Mouse (Mus musculus) activated CD4-positive, CD25-positive, alpha-beta regulatory T cell, adult 4 months (primary cell): Measurements from ENCODE around the gene Cd4. TPM values are rescaled to one million over a fixed set of nuclear protein-coding genes. Genes with fewer than 3 reads are reported as not detected.
A peak's percentile ranks its signal among the peaks of the same experiment; 100 is the strongest.

ENCODE experiments used
- ATAC-seq: one replicate; pipeline ENCODE4 v1.8.0; 2017
- polyA plus RNA-seq, 2 experiments: library from polyadenylated mRNA; unstranded; fragments of 100-300 nt; shearing (Covaris generic); gene quantifications; one replicate each; pipeline ENCODE4 v1.2.1; 2017

Cd4 gene
- 100 to 1,000 TPM; 240 to 401 TPM for polyA plus RNA-seq

DNA sequence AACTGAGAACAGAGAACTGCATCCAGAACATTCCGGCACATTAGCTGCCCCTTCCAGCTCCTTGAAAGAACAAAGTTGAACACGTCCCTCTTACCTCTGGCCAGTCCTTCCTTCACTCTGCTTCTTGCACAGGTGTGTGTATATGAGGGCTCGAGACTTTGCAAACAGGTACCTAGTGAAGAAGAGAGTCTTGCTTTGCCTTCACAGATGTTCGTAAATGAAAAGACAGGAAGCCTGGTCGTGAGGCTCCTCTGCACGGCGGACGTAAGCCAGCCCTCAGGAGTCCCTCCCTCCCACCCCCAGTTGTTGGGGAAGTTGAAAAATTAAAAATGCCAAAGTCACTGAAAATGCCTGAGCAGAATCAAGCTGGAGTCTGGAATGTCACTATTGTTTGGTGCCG lies at the start of gene Cd4:
TSS of gene Cd4 (minus strand) at position 236 of the 400 bp plus-strand sequence.
- ATAC-seq = peak; percentile 29

GRCm38 (mm10) chr6:124937493-124937892 lies 49.5 kb upstream of the Cd4 start:
- no peak for ATAC-seq

GRCm38 (mm10) chr6:124936681-124937080 lies 48.7 kb upstream of the Cd4 start:
- no peak for ATAC-seq

- ATAC-seq = no peak
Observed at GRCm38 (mm10) chr6:124934670-124935069, 46.6 kb upstream of the Cd4 start.

GRCm38 (mm10) chr6:124933127-124933526 lies 45.1 kb upstream of the Cd4 start:
- ATAC-seq = no peak

DNA sequence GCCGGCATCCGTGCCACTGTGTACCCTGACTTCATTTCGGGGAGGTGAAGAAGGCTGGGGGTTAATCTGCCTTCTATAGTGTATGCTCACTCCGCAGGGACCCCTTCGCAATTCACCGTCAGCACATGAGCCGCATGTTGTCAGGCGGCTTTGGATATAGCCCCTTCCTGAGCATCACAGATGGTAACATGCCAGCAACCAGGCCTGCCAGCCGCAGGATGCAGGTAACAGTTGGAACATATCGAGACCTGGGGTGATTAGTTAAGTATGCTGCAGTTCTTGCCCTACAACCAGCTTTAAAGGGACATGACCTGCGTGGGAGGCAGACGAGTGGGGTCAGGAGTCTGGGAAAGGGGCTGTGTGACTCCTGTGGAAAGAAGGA lies 44.3 kb upstream of the Cd4 start:
- ATAC-seq = no peak

DNA sequence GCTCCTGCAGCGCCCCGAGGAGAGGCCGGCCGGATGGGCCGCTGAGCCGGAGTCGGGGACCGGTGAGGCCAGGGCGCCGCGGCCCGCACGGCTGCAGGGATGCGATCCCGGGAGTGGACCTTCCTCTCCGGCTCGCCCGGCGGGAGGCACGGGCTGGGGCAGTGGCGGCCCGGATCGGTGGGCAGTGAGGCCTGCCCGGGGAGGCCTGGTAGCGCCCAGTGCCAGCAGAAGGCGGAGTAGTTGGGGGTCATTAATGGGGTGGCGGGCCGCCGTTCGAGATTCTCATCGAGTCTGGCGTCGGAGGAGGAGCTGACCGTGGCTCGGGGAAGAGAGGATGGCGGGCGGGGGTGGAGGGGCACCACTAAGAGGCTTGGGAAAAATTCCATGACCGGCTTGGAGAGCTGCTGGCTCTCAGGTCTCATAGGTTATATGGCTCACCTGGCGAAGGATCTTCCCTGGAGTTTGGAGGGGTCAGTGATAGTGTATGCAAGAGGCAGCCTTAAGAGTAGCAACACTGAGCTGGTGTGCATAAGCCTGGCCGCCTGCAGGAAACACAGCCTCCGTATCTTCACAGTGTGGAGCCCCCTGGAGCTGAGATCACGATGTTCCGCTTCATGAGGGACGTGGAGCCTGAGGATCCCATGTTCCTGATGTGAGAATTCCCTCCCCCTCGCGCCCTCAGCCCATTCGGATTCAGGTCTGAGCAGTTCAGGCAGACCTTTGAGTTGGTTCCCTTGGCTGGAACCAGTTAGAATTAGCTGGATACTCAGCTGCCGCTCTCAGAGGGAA lies 43.7 kb upstream of the Cd4 start:
- ATAC-seq = peak; percentile 2

DNA sequence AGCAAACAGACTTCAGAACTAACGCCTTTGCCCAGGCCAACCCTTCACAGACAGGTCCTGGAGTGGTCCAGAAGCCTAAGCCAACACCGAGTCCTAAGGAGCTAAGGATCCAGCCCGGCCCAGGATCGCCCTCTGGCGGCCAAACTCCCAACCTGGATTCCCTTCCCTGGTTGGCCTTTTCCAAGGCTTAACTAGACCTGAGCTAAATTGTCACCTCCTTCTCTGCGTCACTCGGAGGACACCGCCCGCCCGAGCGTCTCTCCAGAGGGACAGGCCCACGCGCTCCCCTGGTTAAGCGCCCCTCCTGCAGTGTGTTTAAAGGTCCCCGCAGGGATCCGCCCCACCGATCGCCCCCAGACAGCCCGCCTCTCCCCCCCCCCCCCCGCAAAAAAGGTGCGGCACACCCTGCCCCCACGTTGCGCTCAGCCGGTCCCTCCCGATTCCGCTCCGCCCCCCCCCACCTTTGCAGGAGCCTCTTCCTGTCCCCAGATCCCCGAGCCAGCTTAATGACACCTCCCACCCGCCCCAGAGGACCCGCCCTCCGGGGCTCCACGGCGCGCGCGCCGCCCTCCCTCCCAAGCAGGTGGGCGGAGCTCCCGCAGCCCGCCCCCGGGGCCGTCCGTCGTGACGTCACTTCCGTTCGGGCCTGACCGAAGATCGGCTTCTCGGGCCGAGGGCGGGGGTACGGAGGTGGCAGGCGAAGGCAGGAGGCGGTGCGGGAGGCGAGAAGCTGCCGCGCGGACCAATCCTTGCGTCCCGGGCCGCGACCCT lies 42.9 kb upstream of the Cd4 start, which contains the start of gene Mlf2:
TSS of gene Mlf2 (plus strand) at position 633 of the 771 bp plus-strand sequence.
- peak; percentile 76 for ATAC-seq

DNA sequence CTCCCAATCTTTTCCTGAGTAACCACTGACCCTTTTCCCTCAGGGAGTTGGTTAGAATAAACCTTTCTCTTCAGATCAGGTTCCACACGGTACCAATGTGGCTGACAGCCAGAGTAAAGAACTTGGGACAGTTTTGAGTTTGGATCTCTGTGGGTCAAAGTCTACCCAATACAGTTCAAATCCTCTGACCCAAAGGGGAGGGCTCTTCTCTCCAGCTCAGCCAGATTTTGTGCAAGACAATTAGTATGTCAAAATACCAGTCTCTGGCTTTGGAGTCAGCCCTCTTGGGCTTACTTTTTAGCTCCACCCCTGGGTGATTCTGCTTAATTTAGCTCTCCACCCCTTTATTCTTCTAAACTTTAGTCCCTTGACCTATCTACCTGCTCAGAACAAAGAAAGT lies 42.2 kb upstream of the Cd4 start:
- no peak for ATAC-seq

- ATAC-seq = no peak
Observed at GRCm38 (mm10) chr6:124925941-124926340, 37.9 kb upstream of the Cd4 start.

DNA sequence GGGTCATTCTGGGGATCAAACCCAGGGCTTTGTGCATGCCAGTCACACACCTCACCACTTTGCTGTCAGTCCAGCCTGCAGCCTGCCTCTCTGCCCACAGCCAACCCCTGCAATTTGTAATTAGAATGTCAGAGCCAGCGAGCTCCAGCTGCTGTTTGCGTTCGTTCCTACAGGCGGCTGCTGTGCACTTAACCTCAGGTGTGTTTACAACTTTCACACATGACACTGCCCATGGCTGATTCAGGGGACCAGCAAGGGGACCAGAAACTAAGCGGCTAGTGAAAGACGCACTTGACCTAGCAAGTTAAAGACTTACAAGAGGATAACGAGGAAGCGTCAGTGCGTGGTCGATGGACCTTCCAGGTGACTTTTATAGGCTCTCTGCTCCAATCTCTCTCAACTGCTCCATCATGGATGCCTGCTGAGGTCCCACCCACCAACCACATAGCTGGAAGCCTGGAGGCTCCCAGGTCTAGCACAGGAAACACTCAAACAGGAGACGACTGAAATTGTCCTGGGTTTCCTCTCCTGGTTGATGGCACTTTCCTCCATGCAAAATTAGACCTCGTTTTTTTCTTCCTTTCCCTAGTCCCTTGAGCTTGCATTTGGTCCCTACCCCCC lies 37.3 kb upstream of the Cd4 start:
- no peak for ATAC-seq

GRCm38 (mm10) chr6:124921539-124921938 lies 33.5 kb upstream of the Cd4 start:
- ATAC-seq = no peak

- ATAC-seq = no peak
Observed at GRCm38 (mm10) chr6:124920318-124921085, 32.5 kb upstream of the Cd4 start.

DNA sequence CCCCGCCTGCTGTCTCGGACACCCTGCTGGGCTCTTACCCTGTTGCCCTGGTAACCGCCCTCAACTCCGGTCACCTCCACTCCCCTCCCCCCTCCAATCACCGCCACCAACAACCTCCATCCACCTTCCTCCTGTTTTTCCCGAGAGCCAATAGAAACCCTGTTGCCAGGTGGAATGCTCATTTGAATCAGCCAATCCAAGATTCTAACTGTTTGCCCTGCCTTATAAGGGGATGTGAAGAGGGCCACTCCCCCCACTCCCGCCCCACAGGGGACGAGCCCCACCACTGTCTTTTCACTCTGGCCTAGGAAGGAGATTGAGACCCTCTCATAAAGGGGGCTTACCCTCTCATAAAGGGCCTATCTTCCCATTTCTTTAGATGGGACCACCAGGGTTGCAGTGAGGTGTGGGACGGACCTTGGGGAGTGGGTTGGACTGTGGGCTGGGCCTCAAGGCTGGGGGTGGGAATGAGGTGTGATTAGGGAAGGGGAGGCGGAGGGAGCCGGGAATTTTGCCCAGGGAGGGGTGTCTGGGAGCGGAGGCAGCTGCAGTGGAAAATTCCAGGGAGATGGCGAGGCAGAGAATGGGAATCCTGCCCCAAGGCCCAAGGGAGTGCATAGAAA lies 31.8 kb upstream of the Cd4 start, which contains the start of gene Ptms:
TSS of gene Ptms (minus strand) at position 409 of the 623 bp plus-strand sequence.
- peak; percentile 33 for ATAC-seq

DNA sequence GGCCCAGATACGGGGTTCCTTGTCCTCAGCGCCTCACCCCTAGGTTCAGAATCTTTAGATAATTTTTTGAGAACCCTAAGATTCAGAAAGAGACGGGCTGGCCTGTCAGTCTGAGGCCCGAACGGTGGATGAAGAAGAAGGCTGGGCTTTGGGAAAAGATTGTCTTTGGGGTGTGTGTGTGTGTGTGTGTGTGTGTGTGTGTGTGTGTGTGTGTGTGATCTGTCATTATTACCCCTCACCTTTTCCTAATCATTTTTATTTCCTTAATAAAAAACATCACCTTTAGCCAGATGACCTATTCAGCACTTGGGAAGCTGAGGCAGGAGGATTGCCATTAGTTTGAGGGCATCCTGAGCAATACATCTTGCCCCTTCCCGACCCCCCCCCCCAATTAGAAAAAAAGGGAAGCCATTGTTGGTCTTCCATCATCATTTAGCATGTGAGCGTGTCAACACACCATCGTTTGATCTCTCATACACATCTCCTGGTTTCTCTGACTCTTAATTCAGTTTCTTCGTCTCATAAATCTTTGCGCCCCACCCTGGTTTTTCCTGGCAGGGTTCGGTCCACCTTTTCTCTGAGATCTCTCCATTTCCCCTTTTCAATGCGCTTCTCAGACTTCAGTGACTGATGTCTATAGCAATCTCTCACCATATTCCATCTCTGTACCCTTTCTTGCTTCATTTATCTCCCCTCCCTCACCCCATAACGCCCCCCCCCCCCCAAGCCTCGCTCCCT lies 31.0 kb upstream of the Cd4 start:
- ATAC-seq = no peak

DNA sequence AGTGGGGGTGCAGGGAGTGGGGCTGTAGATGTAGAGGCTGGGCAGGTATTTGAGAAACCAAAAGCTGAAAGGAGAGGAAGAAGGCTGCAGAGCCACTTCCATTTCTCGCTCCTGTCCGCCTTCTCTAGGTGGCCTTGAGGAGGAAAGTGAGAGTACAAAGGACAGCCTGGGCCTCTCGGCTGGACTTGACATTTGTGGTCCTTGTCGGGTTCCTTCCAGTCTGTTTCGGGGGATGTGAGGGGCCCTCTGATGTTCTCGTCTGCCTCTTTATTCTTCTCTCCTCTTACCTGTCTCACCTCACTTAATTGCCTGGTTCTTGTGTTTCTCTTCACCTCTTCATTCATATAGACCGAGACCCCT lies 30.3 kb upstream of the Cd4 start:
- no peak for ATAC-seq

DNA sequence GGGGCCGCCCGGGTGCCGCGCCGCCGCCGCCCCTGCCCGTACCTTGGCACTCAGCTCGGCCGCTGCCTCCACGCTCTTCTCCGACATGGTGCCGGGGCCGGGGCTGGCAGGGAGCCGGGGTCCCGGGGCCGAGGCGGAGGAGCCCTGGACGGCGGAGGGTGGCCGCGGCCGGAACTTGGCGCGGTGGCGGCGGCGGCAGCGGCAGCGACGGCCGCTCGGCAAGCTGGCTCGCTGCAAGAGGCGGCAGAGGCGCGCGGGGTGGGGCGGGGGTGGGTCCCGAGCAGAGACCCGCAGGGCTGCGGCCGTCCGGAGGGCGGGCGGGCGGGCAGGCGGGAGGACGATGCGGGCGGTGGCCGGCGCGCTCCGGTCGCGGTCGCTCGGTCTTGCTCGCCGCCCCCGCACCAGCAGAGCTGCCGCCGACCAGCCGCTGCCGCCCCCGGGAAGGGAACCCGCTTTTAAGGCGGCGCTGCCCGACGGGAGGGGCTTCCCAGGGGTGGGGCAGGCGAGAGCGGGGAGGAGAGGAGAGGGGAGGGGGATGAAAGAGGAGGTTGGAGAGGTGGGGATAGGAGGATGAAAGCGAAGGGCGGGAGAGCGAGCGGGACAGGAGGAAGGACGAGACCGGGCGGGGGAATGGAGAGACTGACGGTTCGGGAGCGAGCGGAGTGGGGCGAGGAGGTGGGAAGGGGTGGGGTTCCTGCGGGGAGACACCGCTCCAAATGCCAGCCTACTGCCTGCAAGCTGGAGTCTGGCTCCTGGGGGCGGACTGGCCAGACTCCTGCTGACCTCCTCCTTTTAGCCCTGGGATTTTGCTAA lies 29.7 kb upstream of the Cd4 start:
- peak; percentile 24 for ATAC-seq

DNA sequence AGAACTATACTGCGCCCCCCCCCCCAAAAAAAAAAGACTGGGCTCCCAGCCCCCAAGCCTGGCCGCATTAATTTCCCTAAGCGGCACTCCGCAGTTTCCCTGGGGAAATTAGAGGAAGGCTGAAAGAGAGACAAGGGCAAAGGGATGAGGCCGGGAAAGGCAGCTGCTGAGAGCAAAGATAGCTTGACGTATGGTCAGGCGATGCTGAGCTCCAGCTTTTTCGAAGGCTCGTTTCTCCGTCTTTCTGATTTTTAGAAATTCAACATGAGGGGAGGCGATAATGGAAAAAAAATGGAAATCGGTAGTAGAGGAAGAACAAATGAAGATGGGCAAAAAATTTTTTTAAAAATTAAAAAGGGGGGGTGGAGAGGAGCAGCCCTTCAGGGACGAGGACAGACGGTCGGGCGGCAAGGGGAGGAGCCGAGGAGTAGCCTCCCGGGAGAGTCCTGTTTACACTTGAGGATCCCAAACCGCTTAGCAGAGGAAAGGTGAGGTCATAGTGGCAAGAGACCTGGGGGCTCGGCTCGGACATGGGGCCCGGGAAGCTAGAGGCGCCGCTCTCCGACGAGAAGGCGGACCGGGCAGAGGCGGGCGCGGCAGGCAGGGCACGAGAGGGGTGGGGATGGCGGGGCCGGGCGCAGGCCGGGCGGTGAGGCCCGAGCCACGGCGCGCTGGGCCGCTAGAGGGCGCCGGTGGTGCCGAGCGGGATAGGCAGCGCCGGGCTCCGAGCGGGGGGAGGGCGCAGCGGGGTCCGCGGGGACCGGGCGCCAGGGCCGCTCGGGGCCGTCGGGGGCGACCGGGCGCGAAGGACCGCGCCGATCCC lies 28.9 kb upstream of the Cd4 start:
- ATAC-seq = peak; percentile 74

DNA sequence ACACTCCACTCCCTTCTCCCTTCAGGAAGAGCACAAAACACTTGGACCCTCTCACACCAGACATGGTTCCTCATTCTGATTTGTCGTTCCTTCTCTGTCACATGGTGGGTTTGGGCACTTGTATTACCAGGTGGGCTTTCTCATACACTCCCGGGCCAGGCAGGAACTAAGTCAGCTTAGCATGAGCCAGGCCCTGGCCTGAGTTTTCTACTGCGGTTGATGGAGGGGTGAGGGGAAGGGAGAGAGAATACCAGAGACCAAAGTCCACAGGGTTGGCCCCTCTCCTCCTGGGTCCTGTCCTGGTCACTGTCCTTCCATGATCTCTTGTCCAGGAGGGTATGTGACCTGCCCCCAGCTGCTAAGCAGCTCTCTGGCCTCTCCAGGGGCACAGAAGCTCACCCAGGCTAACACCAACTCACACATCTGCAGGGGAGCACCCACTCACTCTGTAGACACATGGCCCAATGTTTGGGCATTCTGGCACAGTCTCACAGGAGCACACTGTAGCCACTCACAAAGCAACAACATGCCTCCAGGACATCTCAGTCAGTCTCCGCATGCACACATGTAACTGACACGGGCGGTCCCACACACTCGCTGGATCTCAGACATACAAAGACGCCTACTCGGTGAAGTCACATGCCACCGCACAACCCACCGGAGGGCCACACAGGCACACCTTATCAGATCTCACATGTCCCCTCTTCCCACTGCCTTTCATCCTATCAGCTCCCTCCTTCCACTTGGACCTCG lies 28.1 kb upstream of the Cd4 start:
- no peak for ATAC-seq
